Mouse (Mus musculus): ENCODE measurements around the gene Tcp11l2. TPM values are rescaled to one million over a fixed set of nuclear protein-coding genes. Genes with fewer than 3 reads are reported as not detected.

Gene Tcp11l2
- polyA plus RNA-seq, 1 experiment from 2014 or later: 10.3 TPM

DNA sequence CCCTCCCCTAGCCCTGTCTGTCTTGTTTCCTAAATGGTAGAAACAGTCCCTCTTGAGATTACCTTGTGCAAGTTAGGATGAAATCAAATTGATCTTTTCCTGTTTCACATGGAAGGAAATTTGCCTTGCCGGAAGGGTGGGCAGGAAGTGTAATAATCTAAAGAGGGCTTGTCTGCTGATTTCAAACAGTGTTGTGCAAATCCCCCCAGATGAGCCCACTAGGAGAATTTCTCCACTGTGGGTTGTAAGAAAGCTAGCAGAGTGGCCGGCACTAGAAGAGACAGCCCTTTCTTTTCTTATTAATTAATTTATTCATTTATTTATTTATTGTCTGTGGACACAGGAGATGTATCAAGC, 8.8 kb downstream of the Tcp11l2 start:
- H3K27ac ChIP-seq: no peak overlapping the region
- 89% methylated on average over 2 of the region's 2 CpGs for WGBS
- ATAC-seq (ENCODE audit: low FRiP score): no peak
- no peaks in the 10 kb centered on the region for H3K4me1 ChIP-seq
- no peak overlapping the region for H3K4me3 ChIP-seq (replicated peaks)
- H3K36me3 ChIP-seq (replicated peaks): no peaks in the 10 kb centered on the region
- no peak overlapping the region for H3K4me2 ChIP-seq
- peaks cover 3% of the 10 kb centered on the region; the same call in 1 of the 2 replicates for H3K27me3 ChIP-seq
- no peak overlapping the region for H3K9ac ChIP-seq
- H3K9me3 ChIP-seq: no peaks in the 10 kb centered on the region

DNA sequence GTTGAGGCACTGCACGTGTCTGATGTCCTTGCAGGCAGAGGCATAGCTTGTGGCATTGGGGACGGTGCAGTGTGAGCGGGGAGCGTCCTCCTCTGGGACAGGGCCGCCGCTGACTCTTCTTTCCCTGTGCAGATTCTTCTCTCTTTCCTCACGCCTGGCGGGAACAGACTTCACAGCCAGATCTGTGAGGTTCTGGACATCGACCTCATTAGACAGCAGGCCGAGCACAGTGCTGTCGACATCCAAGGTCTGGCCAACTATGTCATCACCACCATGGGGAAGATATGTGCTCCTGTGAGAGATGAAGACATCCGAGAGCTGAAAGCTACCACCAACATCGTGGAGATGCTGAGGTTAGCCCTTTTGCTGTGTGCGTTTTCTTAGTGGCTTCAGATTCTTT, 14.5 kb downstream of the Tcp11l2 start:
- ATAC-seq (ENCODE audit: low FRiP score): no peak
- H3K9me3 ChIP-seq: no peaks in the 10 kb centered on the region
- H3K27me3 ChIP-seq: no peaks in the 10 kb centered on the region
- no peaks in the 10 kb centered on the region for H3K4me1 ChIP-seq
- no peaks in the 10 kb centered on the region for H3K36me3 ChIP-seq (replicated peaks)
- H3K4me2 ChIP-seq: no peak overlapping the region
- no peak overlapping the region for H3K4me3 ChIP-seq (replicated peaks)
- H3K9ac ChIP-seq: no peak overlapping the region
- H3K27ac ChIP-seq: no peak overlapping the region
- 87% methylated on average over 14 of the region's 14 CpGs for WGBS

DNA sequence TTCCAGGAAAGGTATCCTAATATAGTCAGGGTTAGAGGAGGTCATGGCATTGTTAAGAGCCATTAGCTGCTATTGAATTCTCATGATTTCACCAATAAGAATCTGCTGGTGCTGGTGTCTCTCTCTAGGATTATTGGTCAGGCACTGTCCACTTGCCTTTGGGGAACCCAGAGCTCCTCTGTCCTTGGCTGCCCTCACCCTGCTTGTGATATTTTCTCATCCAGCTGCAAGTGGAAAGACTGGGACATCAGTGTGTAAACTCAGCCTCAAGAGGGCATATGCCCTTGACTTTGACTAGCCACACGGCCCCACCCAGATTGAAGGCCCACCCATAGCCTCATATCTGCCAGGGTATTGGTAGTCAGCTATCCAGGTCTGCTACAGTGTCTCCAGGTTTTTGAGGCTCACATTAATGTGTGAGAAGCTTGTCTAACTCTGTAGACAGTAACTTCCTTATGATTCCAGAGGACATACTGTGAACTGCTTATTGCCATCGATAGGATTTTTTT, 15.3 kb downstream of the Tcp11l2 start:
- H3K27ac ChIP-seq: no peak overlapping the region
- H3K27me3 ChIP-seq: no peaks in the 10 kb centered on the region
- H3K36me3 ChIP-seq (replicated peaks): no peaks in the 10 kb centered on the region
- no peak overlapping the region for H3K4me2 ChIP-seq
- WGBS: 94% methylated on average over 2 of the region's 2 CpGs
- ATAC-seq (ENCODE audit: low FRiP score): no peak
- no peaks in the 10 kb centered on the region for H3K9me3 ChIP-seq
- no peak overlapping the region for H3K9ac ChIP-seq
- no peaks in the 10 kb centered on the region for H3K4me1 ChIP-seq
- no peak overlapping the region for H3K4me3 ChIP-seq (replicated peaks)

DNA sequence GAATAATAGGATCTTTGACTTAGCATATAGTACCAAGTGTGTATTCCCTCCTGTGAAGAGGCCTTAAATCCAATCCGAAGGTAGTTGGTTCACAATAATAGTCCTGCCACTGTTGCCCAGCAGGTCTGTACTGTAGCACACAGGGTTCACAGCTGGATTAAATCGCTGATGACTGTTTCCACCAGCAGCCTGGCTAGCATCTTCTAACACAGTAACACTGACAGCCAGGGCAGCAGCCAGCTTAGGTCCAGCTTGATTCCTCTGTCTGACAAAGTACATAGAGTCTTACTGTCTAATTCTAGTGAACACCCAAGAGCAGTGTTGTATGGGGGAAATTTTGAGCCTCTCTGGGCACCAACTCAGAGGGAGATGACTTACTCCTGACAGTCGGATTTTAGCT, 16.3 kb downstream of the Tcp11l2 start:
- no peak for ATAC-seq (ENCODE audit: low FRiP score)
- H3K27me3 ChIP-seq: no peaks in the 10 kb centered on the region
- H3K4me1 ChIP-seq: no peaks in the 10 kb centered on the region
- H3K36me3 ChIP-seq (replicated peaks): no peaks in the 10 kb centered on the region
- 49% methylated on average over 3 of the region's 3 CpGs for WGBS
- H3K9me3 ChIP-seq: no peaks in the 10 kb centered on the region
- no peak overlapping the region for H3K4me2 ChIP-seq
- no peak overlapping the region for H3K27ac ChIP-seq
- no peak overlapping the region for H3K9ac ChIP-seq
- H3K4me3 ChIP-seq (replicated peaks): no peak overlapping the region

DNA sequence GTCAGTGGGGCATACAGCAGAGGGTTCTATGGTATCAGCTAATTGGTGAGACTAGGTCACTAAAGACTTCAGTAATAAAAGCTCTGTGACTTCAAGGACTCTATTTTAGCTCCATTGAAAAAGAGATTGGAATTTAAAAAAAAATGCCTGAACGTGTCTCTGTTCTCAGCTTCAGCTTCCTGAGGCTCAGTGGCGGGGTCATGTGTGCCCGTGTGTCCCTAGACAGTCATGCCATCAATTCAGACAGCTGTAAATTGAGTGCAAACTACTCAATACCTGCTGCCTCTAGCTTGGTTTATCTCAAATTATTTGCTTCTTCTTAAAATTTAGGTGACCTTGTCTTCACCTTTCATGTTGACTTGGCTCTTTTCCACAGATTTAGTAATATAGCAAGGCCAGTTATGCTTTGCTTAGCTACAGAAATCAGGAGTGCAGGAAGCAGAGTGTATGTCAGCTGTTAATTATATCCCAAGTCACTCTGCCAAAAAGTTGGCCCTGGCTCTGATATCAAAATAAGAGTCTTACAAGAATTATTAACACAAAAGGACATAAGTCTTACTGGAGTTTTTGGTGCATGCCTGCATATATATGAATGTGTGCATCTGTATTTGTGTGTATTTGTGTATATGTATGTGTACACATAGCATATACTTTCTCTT, 20.8 kb downstream of the Tcp11l2 start:
- Histone ChIP-seq H3K9me3 (no peaks in the 10 kb centered on the region), H3K4me1 (no peaks in the 10 kb centered on the region), H3K27ac (no peak overlapping the region), H3K36me3 (replicated peaks) (no peaks in the 10 kb centered on the region), H3K27me3 (no peaks in the 10 kb centered on the region), H3K4me3 (replicated peaks) (no peak overlapping the region), H3K9ac (no peak overlapping the region), H3K4me2 (no peak overlapping the region)
- 71% methylated on average over 3 of the region's 3 CpGs for WGBS
- ATAC-seq (ENCODE audit: low FRiP score): no peak

DNA sequence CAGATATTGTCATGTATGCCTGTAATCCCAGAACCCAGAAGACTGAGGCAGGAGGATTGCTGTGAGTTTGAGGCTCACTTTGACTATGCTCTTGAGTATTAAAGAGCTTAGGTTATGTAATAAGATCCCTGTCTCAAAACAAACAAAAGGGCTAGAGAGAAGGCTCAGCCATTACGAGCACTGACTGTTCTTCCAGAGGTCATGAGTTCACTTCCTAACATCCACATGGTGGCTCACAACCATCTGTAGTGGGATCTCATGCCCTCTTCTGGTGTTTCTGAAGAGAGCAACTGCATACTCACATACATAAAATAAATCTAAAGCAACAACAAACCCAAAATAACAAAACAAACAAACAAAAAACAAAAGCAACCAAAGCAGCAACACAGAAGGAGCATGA, 21.7 kb downstream of the Tcp11l2 start:
- no peak overlapping the region for H3K27ac ChIP-seq
- H3K4me2 ChIP-seq: no peak overlapping the region
- H3K4me1 ChIP-seq: no peaks in the 10 kb centered on the region
- H3K9ac ChIP-seq: no peak overlapping the region
- WGBS: 42% methylated on average over 1 of the region's 1 CpGs
- H3K36me3 ChIP-seq (replicated peaks): no peaks in the 10 kb centered on the region
- H3K27me3 ChIP-seq: no peaks in the 10 kb centered on the region
- ATAC-seq (ENCODE audit: low FRiP score): no peak
- no peaks in the 10 kb centered on the region for H3K9me3 ChIP-seq
- no peak overlapping the region for H3K4me3 ChIP-seq (replicated peaks)

DNA sequence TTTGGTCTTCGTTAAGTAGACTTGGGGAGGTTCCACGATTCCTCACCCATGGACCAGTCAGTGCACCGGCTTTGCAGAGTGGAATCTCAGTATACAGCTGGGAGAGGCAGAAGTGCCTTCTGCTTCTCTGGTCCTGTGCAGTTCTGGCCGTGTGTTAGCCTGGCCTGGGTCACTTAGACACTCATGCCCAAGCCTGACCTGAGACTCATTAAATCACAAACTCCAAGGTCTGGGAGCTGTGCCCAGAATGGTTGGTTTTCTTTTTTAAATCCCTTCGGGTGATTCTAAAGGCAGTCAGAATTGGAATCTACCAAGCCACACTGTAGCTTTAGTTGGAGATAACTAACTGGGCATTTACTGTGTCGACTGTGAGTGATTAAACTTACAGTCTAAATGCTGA, 23.7 kb downstream of the Tcp11l2 start:
- H3K9me3 ChIP-seq: no peaks in the 10 kb centered on the region
- no peaks in the 10 kb centered on the region for H3K4me1 ChIP-seq
- H3K4me3 ChIP-seq (replicated peaks): no peak overlapping the region
- ATAC-seq (ENCODE audit: low FRiP score): no peak
- H3K9ac ChIP-seq: no peak overlapping the region
- no peaks in the 10 kb centered on the region for H3K36me3 ChIP-seq (replicated peaks)
- no peak overlapping the region for H3K27ac ChIP-seq
- no peak overlapping the region for H3K4me2 ChIP-seq
- WGBS: 84% methylated on average over 6 of the region's 6 CpGs
- H3K27me3 ChIP-seq: no peaks in the 10 kb centered on the region

DNA sequence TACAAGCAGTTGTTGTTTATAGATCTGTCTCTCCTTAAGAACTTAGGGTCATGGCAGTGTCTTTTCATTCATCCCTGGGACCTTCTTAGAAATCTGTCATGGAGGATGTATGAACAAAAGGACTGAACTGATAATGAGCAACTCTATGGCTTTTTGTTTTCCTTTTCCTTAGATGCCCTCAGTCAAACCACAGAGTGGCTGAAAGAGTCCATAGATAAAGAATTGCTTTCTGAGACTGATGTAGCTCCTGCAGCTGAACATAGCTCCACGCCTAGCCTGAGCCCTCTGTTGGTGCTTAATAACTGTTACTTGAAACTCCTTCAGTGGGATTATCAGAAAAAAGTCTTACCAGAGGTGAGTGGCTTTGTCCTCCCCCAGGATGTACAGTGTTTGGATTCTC, 27.9 kb downstream of the Tcp11l2 start:
- H3K27ac ChIP-seq: no peak overlapping the region
- H3K4me2 ChIP-seq: no peak overlapping the region
- no peaks in the 10 kb centered on the region for H3K36me3 ChIP-seq (replicated peaks)
- H3K9ac ChIP-seq: no peak overlapping the region
- no peak overlapping the region for H3K4me3 ChIP-seq (replicated peaks)
- 0 out of 2 replicates have a peak, but pooled peaks cover 2% of the 10 kb centered on the region for H3K27me3 ChIP-seq
- 36% methylated on average over 1 of the region's 1 CpGs for WGBS
- no peak for ATAC-seq (ENCODE audit: low FRiP score)
- no peaks in the 10 kb centered on the region for H3K9me3 ChIP-seq
- no peaks in the 10 kb centered on the region for H3K4me1 ChIP-seq

DNA sequence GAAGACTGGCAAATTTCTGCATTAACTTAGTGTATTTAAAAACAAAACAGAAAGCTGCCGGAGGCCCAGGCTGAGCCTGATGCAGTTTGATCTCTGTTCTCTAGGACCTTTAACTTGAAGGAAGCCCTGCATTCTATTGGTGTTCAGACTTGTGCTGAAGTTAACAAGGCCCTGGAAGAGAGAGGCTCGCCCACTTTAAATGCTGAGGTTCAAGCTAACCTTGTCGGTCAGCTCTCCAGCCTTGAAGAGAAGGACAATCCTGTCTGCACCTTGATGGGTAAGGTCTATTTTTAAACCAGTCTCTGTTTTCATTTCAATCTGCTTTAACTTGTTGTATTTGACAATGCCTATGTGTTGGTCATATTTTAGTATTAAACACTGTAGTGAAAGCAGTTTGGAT, 31.9 kb downstream of the Tcp11l2 start:
- Histone ChIP-seq H3K27ac (no peak overlapping the region), H3K4me3 (replicated peaks) (no peak overlapping the region), H3K4me2 (no peak overlapping the region), H3K4me1 (peaks cover 5% of the 10 kb centered on the region; the same call in 1 of the 2 replicates), H3K36me3 (replicated peaks) (no peaks in the 10 kb centered on the region), H3K9ac (no peak overlapping the region), H3K27me3 (0 out of 2 replicates have a peak, but pooled peaks cover 6% of the 10 kb centered on the region), H3K9me3 (no peaks in the 10 kb centered on the region)
- 90% methylated on average over 3 of the region's 3 CpGs for WGBS
- no peak for ATAC-seq (ENCODE audit: low FRiP score)

DNA sequence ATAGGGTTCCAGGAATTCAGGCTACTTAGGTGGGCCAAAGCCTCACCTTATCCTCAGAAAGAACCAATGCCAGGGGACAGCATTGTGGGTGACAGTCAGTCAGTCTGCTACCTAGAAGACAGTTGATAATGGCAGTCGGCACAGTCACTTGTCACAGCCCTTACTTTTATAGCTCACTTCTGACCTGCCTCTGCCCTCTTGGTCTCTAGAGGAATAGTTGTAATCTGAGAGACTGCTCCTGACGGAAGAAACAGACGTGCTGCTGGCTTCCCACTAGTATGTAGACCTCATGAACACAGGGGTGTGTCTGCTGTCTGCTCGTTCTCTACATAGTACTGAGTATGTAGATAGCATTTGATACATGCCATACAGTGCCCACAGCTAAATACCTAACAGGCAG, 33.9 kb downstream of the Tcp11l2 start:
- Histone ChIP-seq H3K4me2 (no peak overlapping the region), H3K36me3 (replicated peaks) (no peaks in the 10 kb centered on the region), H3K9me3 (no peaks in the 10 kb centered on the region), H3K9ac (no peak overlapping the region), H3K27ac (no peak overlapping the region), H3K4me1 (peaks cover 5% of the 10 kb centered on the region; the same call in 1 of the 2 replicates), H3K27me3 (0 out of 2 replicates have a peak, but pooled peaks cover 6% of the 10 kb centered on the region), H3K4me3 (replicated peaks) (no peak overlapping the region)
- 80% methylated on average over 4 of the region's 4 CpGs for WGBS
- no peak for ATAC-seq (ENCODE audit: low FRiP score)

DNA sequence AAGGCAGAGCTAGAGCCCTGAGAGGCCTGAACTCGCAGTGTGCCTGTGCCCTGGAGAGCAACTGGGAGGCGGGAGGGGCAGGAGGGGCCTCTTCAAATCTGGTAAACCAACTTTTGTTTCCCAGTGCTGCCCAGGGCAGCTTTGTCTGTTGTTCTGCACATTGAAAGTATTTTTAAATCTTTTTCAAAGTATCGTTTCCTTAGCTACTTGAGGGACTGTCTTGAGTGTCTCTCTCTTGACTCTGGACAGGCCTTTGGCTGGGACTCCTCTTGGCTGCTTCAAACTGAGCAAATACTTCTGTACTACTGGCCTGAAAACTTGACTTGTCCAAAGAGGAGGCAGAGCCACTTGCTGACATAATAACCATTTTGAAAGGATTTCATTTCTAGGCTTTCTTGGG, 34.4 kb downstream of the Tcp11l2 start:
- Histone ChIP-seq H3K4me3 (replicated peaks) (no peak overlapping the region), H3K9ac (no peak overlapping the region), H3K4me1 (peaks cover 5% of the 10 kb centered on the region; the same call in 1 of the 2 replicates), H3K4me2 (no peak overlapping the region), H3K9me3 (no peaks in the 10 kb centered on the region), H3K27ac (no peak overlapping the region), H3K27me3 (0 out of 2 replicates have a peak, but pooled peaks cover 6% of the 10 kb centered on the region), H3K36me3 (replicated peaks) (no peaks in the 10 kb centered on the region)
- 70% methylated on average over 3 of the region's 3 CpGs for WGBS
- no peak for ATAC-seq (ENCODE audit: low FRiP score)

DNA sequence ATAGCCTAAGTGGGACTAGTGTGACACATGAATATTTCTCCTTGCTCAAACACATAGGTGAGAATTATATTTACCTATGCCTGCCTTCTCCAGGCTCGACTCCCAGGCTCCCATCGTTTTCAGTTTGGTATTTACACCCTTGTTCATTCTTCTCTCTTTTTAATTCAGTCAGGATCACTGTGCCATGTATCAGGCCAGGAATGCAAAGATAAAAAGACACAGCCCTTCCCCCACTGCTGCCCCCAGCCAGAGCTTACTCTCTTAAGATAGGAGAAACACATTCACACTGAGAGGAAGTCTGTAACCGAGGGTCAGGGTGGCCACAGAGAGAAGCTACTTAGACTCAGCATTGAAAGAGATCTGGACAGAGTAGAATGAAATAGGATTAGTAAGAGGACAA, 35.2 kb downstream of the Tcp11l2 start:
- Histone ChIP-seq H3K9ac (no peak overlapping the region), H3K9me3 (no peaks in the 10 kb centered on the region), H3K4me2 (no peak overlapping the region), H3K4me1 (peaks cover 5% of the 10 kb centered on the region; the same call in 1 of the 2 replicates), H3K4me3 (replicated peaks) (no peak overlapping the region), H3K27ac (no peak overlapping the region), H3K36me3 (replicated peaks) (no peaks in the 10 kb centered on the region), H3K27me3 (0 out of 2 replicates have a peak, but pooled peaks cover 6% of the 10 kb centered on the region)
- ATAC-seq (ENCODE audit: low FRiP score): no peak
- 50% methylated on average over 3 of the region's 3 CpGs for WGBS

DNA sequence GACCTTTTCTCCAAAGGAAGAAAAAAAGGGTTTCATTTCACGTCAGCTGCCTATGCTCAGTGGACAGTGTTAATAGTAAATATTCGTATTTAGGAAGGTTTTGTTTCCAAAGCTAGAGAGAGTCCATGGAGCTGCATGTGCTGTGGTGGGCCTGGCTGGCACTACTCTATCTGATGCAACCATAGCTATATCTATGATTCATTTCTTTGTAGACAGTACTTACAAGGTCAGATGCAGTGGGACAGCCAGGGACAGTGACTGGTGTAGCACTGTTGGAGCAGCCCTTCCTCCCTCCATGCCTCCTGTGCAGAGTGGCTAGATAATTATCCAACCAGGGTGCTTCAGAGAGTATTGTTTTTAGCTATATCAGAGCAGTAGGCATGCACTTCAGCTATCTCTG, 35.9 kb downstream of the Tcp11l2 start:
- Histone ChIP-seq H3K36me3 (replicated peaks) (no peaks in the 10 kb centered on the region), H3K4me3 (replicated peaks) (no peak overlapping the region), H3K4me1 (peaks cover 5% of the 10 kb centered on the region; the same call in 1 of the 2 replicates), H3K4me2 (no peak overlapping the region), H3K27me3 (0 out of 2 replicates have a peak, but pooled peaks cover 6% of the 10 kb centered on the region), H3K9ac (no peak overlapping the region), H3K27ac (no peak overlapping the region), H3K9me3 (no peaks in the 10 kb centered on the region)
- 72% methylated on average over 2 of the region's 2 CpGs for WGBS
- ATAC-seq (ENCODE audit: low FRiP score): no peak
